Mouse (Mus musculus) cerebellum, adult 8-10 months (tissue): ENCODE results near the gene Pde2a.

ENCODE experiments used
- DNase-seq: peaks from one replicate; pipeline ENCODE4 v3.0.0; 2022

The Pde2a gene

DNA sequence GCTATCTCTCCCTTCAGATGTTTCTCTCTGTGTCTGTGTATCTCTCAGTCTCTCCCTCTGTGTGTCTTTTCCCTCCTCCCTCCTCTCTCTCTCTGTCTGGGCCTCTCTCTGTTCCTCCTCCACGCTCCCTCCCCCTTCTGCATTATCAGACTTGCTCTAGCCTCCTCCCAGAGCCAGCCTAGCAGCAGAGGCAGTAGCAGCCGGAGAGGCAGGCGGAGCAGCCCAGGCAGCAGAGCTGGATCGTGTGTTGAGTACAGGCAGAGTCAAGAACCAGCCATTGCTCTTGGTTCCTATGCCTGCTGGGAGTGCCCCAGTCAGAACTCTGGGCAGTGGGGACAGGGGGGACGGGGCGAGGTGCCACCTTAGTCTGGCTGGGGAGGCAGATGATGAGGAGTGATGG is at the start of gene Pde2a:
Gene Pde2a, plus strand, starts transcription at position 163 of the 400 bp plus-strand sequence.
- DNase-seq = no peak

DNA sequence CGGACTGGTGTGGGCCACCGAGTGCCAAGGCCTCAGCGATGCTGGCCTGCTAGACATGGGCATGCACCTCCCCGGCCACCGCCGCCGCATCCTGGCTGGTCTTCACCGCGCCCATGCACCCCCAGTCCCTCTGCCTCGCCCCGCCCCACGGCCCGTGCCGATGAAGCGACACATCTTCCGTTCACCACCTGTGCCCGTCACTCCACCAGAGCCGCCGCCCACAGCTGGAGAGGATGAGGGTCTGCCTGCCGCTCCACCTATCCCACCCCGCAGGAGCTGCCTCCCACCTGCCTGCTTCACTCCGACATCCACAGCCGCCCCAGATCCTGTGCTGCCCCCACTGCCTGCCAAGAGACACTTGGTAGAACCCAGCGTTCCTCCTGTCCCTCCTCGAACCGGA is 48.4 kb upstream of the Pde2a start:
- DNase-seq = no peak

DNA sequence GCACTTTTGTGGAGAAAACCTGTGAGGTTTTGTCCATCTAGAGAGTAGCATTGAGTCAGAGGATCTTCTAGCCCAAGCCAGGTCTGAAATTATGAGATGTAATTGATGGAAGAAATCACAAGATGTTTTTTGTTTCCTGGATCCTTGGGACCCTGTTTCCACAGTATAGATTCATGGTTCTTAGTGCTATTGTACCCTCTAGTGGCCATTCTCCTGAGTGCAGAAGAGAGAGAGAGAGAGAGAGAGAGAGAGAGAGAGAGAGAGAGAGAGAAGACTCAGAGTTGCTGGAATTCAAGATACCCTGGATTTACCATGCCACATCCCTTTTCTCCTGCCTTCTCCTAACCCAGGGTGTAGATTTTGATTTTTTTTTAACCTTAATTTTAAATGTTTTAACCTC is 47.3 kb upstream of the Pde2a start:
- DNase-seq = peak; percentile 67

DNA sequence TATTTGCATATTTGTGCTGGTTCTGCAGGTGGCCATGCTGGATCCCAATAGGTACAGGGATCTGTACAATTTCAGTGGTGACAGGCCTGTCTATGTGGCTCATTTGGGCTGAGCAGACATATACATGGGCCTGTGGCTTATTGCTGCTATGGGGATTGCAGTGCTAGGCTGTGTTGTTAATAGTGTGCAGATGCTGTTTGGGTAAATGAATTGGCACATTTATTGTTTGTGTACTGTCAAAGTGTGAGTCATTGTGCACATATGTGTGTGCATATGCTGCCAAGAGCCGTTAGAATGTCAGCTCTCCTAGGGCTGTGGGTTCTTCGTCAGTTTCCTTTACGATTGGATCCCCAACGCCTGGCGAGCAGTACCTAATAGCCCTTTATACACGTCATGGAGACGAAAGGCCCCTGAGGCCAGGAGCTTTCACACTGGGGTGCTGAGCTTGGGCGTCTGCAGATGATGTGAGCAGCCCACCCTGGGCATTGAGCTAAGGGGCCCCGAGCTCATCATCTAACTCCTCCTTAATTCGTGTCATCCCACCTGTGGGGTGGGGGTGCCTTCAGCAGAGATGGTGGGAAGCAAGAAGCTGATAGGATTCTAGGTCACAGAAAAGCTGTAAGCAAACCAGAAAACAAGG is 44.7 kb upstream of the Pde2a start:
- DNase-seq = no peak

DNA sequence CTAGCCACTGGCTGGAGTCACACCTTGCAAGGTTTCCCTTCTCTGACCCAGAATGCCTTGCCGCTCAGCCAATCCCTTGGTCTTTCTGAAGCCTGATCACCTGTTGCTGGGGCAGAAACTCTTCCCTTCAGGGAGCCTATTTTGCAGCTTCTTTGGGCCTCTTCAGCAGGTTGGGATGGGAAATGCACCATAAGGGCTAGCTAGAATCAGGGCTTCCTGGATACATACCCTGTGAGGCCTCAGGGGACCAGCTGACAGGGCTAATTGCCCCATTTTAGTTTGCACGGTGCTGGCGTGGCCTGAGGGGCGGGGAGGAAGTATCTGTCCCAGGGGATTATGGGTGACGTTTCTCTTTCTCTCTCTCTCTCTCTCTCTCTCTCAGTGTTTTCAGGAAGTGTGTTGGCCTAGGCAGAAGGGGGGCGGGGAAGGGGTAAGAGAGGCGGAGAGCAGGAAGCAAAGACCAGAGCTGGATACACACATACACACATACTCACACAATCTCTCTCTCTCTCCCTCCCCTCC is 43.7 kb upstream of the Pde2a start:
- DNase-seq = no peak

DNA sequence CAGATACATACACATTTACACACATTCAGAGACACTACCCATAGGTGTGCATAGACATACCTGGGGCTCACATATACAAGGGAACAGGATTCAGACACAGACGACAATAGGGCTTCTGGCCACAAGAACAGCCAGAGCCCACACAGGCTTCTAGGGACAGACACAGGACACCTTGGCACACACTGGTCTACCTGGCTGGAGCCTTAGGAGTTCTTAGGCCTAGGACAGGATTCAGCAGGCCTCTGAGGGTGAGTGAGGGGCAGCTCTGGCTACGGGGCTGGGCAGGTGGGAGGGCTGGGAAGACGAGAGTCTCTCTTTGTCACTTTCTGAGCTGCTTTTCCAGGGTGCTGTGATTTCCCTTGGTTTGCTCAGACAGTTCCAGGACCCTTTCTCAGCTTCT is 43.2 kb upstream of the Pde2a start:
- no peak for DNase-seq

DNA sequence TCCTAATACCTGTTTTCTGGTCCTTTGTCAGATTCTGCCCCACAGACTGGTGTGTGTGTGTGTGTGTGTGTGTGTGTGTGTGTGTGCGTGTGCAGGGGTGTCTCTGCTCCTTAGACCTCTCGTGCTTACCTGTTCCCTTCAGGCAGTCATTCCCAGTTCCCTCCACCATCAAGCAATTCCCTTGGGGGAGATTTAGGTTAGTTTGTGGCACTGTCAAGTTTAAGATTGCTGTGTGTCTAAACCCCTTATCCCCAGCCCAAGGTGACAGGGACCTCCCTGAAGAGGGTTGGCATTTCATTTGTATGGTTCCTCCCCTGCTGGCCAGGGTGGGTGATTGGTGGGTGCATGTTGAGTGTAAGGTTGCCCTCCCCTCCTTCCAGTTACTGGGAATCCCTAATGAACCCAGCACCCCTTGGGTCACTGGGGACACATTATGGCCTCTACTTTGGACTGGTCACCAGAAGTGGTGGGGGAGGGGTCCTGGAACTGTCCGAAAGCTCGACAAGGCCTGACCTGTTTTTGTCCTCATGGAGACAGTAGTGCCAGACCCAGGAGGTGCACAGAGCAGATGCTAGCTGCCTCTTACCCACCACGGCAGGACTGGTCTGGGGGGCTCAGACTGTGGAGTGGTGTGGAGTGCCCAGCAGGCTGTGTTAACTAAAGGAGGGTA is 42.6 kb upstream of the Pde2a start:
- no peak for DNase-seq

DNA sequence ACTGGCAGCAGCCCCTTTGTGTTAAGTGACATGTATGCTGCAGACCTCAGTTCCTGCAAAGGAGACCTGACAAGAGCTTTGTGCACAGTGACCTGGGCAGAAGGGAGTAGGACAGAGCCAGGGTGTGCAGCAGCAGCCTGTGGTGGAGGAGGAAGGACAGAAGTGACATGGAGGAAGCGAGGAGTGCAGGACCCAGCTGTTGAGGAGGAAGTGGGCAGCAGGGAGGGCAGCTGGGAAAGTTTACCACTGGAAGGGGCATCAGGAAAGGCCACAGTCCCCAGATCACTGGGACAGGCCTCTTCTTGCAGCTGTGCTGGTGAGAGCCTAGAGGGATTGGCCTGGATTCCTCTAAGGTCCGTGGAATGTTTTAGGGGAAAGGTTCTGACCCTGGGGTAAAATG is 41.8 kb upstream of the Pde2a start:
- DNase-seq = no peak

DNA sequence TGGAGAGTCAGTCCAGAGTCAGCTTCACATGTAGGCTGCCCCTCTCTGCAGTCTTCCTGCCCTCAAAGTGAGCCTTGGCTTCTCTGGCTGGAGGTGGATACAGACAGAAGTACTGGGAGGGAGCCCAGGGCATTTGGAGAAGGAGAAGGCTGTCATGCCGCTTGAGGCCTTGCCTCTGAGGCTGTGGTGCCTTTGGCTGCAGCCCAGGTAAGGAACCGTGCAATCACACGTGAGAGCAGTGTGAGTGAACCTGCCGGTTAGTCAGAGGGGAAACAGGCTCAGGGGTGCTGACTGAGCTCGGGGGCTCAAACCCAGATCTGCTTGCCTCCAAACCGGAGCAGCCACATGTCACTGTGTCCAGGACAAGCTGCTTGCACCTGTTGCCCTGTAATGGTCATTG is 40.0 kb upstream of the Pde2a start:
- DNase-seq = no peak

DNA sequence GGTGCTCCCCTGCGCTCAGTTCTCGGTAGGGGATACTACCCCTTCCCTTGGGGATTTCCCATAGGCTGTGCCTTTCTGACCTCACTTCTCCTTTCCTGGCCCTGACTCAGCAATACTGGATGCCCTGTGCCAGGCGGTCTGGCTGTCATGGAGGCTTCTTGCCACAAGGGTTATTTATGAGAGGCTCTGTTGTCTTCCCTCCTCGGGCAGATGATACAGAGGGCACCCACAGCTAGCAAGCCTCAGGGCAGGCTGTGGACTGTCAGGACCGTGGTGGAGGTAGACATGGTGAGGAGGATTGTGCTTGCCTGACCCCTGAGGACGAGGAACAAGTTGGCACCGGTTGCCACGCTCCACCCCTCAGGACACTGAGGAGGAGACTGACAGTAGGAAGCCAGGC is 39.1 kb upstream of the Pde2a start:
- no peak for DNase-seq

DNA sequence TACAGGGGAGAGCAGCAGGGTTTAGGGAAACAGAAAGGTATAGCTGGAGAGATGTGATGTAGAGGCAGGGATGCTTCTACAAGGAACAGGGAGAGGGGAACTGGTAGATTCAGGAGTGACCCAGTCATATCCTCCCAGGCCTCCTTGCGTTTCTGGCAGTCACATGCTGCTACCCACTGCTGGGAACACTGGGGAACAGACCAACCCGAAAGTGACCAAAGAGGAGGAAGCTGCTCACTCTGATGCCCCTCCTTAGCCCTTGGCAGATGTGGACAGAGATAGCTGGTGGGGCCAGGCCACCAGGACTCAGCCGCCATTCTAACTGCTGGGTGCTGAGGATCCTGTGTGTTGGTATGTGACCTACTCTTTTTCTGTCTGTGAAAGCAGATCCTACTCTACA is 37.7 kb upstream of the Pde2a start:
- no peak for DNase-seq

DNA sequence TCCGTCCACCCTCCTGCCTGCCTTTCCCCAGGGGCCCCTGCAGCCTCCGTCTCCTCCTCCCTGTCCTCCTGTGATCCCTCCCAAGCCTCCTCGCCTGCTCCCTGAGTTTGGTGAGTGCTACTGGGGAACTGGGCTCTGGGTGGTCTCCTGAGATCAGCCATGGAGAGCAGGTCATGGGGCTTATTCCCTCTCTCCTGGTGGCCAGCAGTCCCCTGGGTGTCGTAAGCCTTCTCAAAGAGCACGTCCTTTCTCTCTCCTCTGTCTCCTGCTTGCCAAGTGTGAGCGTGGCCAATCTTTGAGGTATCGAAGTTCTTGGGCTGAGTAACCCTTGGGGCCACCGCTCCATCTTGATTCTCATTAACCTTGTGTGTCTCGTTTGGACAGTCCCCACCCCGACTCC is 36.6 kb upstream of the Pde2a start:
- DNase-seq = no peak

DNA sequence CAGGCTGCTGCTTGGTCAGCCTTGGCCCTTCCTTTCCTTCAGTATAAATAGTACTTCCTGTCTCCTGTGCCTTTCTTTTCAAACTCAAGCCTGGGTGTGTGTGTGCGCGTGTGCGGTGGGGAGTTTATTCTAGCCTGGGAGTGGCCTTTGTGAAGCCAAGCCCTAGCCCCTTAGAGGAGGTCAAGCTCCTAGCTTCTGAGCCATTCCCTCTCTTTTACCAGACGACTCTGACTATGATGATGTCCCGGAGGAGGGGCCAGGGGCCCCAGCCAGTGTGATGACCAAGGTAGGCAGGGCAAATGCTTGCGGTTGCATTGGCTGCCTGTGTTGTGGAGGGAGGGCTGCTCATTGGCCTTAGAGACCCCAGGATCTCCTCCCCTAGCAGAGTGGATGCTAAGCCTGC is 36.2 kb upstream of the Pde2a start:
- DNase-seq = no peak

DNA sequence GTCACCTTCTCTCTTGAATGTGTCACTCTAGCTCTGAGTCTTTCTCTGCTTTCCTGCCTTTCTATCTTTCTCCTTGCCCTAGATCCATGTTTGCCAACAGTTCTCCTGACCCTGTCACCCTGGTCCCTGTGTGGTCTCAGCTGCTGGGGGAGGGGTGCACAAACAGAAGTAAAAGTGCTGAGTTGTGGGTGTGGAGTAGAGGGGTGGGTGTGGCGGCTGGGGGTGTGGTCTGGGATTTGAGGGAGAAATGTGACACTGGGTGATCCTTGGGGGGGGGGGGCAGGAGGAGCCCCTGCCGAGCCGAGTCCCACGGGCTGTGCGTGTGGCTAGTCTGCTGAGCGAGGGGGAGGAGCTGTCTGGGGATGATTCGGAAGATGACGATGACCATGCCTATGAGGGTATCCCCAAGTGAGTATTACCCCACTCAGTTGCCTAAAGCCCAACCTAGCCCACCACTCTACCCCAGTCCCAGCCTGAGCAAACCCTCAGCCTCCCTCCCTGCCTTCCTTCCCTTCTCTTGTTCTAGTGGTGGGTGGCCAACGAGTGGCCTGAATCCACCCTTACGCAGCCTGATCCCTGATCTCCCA is 35.5 kb upstream of the Pde2a start:
- DNase-seq = no peak

DNA sequence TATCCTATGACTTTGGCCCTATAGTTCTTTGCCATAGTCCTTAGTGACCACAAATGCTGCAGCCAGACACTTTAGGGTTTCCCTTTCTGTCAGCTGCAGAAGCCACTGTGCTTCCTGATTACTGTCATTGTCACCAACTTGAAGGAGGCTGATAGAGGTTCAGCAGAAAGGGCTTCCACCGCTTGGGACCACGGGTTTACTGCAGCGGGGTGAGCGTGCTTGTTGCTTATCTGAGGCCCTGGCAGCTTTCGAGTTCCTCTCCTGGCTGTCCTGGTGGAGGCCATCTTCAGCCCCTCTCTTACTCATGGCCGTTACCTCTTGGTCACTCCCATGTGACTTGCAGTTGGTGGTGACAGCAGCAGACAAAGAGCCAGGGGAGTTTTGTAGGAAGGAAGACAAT is 32.2 kb upstream of the Pde2a start:
- DNase-seq = no peak

DNA sequence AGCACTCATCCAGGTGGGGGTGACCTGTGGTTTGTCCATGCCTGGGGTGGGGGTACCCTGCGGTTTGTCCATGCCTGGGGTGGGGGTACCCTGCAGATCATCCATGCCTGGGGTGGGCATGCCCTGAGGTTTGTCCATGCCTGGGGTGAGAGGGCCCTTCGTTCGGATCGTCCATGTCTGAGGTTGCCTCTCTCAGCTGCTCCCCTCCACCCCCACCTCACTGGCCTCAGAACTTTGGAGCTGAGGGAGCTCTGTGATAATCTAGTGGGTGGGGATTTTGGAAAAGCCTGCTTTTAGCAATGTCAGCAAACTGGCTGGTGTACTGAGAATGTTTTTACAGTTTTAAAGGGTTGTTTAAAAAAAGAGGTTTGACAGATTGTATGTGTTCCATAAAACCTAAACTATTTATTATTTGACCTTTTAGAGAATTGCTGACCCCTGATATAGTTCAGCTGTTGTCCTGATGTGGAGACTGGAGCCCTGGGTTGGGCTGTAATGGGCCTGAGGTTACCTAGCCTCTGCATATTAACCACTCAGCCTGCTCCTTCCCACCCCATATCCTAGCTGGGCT is 29.5 kb upstream of the Pde2a start:
- DNase-seq = no peak

DNA sequence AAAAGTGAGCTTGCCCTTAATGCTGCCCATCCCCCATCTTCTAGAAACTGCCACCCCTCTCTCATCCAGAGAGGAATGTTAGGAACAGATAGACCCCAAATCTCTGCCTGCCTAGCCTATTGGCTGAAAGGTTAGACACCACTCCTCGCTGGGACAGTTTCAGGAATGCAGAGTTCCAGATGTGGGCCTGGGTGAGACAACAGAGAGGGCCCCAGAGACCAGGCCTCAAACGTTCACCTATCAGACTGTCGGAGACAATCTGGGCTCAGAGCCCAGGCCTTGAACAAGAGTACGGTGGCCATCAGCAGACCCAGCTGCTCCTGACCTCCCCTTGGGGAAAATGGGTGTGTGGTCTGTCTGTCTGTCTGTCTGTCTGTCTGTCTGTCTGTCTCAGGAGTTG is 28.5 kb upstream of the Pde2a start:
- DNase-seq = no peak

DNA sequence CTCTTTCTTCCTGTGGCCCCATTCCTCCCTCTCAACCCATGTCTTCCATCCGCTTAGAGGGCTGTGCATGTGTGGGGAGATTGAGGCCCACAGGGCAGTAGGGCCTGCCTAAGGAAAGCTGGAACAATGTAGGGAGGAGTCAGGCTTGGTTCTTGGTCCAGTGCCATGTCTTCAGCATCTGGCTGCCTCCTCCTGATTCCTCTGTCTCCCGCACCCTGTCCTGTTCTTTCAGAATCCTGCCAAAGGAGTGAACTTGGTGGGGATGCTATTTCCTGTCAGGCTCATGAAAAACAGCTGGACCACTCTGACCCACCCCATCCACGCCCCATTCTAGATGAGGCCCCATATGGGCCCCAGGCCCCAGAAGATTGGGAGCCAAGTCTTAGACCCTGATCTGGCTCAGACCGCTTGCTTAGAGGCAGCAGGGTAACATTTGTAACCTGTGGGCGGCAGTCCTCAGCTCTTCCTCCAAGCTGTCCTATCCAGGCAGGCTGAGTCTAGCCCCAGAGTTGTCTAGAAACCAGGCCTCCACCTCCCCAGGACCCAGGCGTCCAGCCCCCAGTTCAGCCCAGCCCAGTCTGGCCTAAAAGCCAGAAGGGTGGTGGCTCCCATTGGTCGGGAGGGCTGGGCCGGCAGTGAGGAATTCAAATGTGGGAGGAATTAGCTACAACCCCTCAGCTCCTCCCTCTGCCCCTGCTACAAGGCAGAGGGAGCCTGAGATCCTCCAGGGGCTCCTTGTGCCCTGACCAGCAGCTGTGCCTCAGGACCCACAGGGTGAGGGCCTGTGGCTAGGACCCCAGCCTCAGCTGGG is 27.6 kb upstream of the Pde2a start:
- DNase-seq = no peak

DNA sequence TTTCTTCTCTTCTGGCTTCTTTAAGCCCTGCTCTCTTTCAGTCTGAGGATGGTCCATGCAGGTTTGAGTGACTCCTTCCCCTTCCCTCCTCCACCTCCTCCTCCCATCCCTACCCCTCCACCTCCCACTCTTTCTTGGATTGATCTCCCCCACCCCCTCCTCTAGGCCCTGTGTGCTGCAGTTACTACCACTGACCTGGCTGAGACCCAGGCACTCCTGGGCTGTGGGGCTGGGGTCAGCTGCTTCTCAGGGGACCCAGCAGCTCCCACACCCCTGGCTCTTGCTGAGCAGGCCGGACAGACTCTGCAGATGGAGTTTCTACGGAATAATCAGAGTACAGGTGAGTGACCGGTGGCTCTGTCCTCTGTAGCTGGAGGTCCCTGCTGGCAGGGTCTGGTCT is 26.9 kb upstream of the Pde2a start:
- no peak for DNase-seq

DNA sequence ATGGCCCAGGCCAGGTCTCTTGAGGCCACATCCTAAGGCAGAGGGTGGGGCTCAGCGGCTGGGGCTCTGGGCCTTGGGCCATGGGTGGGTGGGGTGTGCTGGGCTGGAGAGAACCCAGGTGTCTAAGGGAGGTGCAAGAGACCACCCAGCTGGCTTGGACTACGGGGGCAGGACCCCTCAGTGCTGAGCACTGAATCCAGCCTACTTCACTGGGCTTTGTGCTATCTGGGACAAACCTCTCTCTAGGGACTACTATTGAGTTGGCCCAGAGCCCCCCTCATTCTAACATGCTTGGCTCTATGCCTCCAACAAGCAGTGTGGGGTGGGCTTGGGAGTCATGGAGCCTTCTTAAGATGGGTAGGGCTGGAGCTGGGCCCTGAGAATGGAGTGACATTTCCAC is 26.0 kb upstream of the Pde2a start:
- no peak for DNase-seq

DNA sequence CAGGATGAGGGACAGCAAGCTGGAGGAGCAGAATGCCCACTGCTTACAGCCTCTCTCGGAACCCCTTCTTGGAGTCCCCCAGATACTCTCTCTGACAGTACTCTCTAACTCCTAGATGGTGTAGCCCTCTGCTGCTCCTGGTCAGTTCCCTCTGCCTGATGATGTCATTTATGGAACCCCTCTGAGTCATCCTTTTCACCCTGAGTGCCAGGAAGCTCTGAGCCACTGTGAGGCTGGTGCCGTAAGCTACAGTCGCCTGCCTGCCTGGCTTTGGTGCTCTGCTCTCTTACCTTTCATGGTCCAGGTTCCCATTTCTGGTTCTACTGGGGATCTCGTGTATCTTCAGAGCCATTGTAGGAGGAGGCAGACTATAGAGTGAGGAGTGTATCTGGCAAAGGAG is 24.3 kb upstream of the Pde2a start:
- no peak for DNase-seq

DNA sequence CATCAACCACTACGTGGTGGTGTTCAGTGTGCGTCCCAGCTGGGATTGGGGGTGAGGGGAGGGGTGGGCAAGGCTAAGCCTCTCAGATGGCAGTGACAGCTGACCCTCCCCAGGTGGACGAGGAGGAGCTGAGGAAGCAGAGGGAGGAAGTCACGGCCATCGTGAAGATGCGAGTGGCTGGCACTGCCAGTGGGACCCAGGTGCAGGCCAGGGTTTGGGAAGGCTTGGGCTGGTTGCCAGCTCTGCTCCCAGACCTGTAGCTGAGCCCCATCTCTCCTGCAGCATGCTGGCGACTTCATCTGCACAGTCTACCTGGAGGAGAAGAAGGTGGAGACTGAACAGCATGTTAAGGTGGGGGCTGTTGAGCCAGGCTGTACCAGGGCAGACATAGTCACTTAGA is 20.0 kb upstream of the Pde2a start:
- DNase-seq = no peak

DNA sequence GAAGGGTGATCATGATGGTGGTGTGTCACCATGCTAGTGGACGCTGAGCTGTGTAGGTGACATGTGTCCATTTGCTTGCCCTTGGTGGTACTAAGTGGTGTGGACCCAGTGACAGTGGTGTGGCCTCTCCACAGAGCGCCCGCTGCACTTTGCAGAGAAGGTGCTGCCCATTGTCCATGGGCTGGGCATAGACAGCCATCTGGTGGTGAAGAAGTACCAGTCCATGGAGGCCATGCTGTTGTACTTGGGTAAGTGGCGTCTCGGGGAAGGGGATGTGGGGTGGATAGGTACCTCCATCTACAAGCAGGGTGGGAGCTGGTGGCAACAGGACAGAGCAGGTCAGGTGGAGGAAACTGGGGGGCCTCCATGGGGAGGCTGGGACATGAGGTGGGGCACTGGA is 17.7 kb upstream of the Pde2a start:
- DNase-seq = no peak
